Mouse (Mus musculus): ENCODE data around the gene Trpm8.

The Trpm8 gene

DNA sequence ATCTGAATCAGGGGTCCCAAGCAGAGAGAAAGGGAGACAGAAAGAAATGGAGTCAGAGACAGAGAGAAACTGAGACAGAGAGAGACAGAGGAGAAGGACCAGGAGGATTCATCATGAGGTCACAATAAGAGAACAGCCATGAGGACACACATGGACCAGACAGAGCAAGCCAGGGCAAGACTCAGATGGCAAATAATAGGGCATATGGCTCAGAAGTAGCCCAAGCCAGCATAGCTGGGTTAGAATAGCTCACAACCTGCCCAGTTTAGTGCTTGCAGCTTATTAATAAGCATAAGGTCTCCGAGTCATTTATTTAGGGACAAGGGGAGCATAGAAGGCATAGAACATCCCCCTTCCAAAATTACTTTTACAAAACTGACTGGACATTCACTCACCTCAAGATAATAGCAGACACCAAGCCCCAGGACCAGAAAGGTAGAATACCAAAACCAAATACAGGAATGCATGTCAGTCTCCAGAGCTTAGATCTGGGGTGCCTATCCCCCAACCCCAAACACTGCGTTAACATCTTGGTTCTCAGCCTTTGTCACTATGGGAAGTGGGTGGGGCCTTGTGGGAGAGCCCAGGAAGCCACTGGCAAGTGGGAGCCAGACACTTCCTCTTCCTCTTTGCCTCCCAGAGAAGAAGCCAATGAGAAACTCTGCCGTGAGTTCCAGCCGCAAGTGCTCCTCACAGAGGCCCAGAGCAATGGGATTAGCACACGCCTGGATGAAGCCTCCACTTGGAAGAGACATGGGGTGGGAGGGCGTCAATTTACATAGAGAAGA lies 155.8 kb downstream of the Trpm8 start:
- in situ Hi-C loops (cut with MboI; ENCODE audit: low pct_unique_long_range_greater_than_20kb in 1 of 2, low sequenced_read_pairs in 2 of 2, unreplicated experiment in 1 of 2): no loop called here

DNA sequence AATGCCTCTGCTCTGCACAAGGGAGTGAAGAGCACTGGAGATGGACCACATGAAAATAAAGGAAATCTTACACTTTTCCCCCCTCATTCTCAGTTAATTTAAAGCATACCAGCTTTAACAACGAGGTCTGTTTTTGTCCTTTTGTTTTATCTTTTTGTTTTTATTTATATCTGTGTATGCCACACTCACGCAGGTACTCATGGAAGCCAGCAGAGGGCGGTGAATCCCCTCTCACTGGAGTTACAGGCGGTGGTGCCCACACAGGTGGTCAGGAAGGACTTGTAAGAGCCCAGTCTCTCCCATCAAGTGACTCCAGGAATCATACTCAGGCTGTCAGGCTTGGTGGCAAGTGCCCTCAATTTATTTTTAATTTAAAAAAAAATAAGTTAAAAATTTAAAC lies 156.6 kb downstream of the Trpm8 start:
- in situ Hi-C loops (cut with MboI; ENCODE audit: low pct_unique_long_range_greater_than_20kb in 1 of 2, low sequenced_read_pairs in 2 of 2, unreplicated experiment in 1 of 2): no loop called here

- in situ Hi-C loops (cut with MboI; ENCODE audit: low pct_unique_long_range_greater_than_20kb in 1 of 2, low sequenced_read_pairs in 2 of 2, unreplicated experiment in 1 of 2): no loop called here
Observed at GRCm38 (mm10) chr1:88437206-88438126, 160.0 kb downstream of the Trpm8 start.
